ENCODE assay signal across 10 mouse cellular contexts in the genomic region with DNA sequence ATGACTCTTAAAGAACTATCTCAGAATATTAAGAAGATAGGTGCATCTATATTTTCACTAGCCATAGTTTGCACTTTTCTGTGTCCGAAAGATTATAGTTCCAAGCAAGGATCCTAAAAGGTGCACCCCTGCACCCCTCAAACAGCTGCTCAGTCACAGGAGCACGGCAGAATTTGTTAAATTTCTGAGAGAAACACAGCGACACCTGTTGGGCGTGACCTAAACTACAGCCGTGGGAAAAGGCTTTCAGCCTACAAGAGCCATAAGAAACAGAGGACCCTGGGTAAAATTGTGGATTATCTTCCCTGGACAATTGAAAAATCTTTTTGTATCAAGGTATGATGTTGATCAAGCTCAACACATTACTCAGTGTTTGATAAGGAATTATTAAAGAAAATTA.
A peak's percentile ranks its signal among the peaks of the same experiment; 100 is the strongest.
DNase-seq lines count a peak whose midpoint lies in the region; ATAC-seq and TF ChIP-seq lines count a peak whose summit lies in the region.
"Had no signal": no experiment of that assay in that cellular context is flagged by ENCODE, and none has a peak within 500 bp of the region (broad histone marks: within the 10 kb centered on the region; RNA-seq: fewer than 3 reads in every experiment).

No protein-coding gene starts in this region.

- H3K4me2 ChIP-seq in forebrain, postnatal 0 days (ENCODE audit: low read depth) = no peak overlapping the region
- no peak overlapping the region for H3K4me2 ChIP-seq in forebrain, embryonic 13.5 days
- no peak overlapping the region for H3K4me2 ChIP-seq in midbrain, embryonic 11.5 days
- no peak overlapping the region for H3K4me2 ChIP-seq in midbrain, embryonic 16.5 days (ENCODE audit: low read length)
- H3K4me2 ChIP-seq: hindbrain, embryonic 15.5 days had no signal

- H3K4me3 ChIP-seq in forebrain, postnatal 0 days (ENCODE audit: low read depth, low read length) = no peak overlapping the region
- no peak overlapping the region for H3K4me3 ChIP-seq in forebrain, embryonic 13.5 days
- no peak overlapping the region for H3K4me3 ChIP-seq in midbrain, embryonic 11.5 days (ENCODE audit: low read depth, low read length)
- no peak overlapping the region for H3K4me3 ChIP-seq in midbrain, embryonic 16.5 days (ENCODE audit: low read depth, low read length)
- H3K4me3 ChIP-seq: hindbrain, embryonic 15.5 days; myocyte had no signal

- H3K36me3 ChIP-seq in forebrain, postnatal 0 days (ENCODE audit: insufficient read depth) = no peaks in the 10 kb centered on the region
- H3K36me3 ChIP-seq in forebrain, embryonic 13.5 days (ENCODE audit: poor library complexity, severe bottlenecking) = no peaks in the 10 kb centered on the region
- no peaks in the 10 kb centered on the region for H3K36me3 ChIP-seq in midbrain, embryonic 11.5 days (ENCODE audit: control insufficient read depth, insufficient read depth, low read length)
- H3K36me3 ChIP-seq in midbrain, embryonic 16.5 days (ENCODE audit: control insufficient read depth, insufficient read depth, low read length) = no peaks in the 10 kb centered on the region
- H3K36me3 ChIP-seq: hindbrain, embryonic 15.5 days had no signal

- peak; percentile 69 for TF ChIP-seq CTCF in forebrain, postnatal 0 days (IDR thresholded peaks at IDR 0.05; ENCODE audit: low read depth)

- DNase-seq in forebrain, postnatal 0 days = peak; percentile 68
- DNase-seq in midbrain, embryonic 11.5 days (ENCODE audit: low spot score, missing footprints) = peak; percentile 97
- DNase-seq in adrenal gland, postnatal 36 days = peak; percentile 28 to 40
- peak; percentile 52 for DNase-seq in hindlimb bud, embryonic 11.5 days (ENCODE audit: extremely low spot score, low read depth, low spot score)

- no peak for ATAC-seq in forebrain, postnatal 0 days
- ATAC-seq in forebrain, embryonic 13.5 days = no peak
- no peak for ATAC-seq in midbrain, embryonic 11.5 days (ENCODE audit: low FRiP score)
- ATAC-seq in midbrain, embryonic 16.5 days = no peak
- peak; percentile 80 for ATAC-seq in megakaryocyte progenitor cell, adult 5-6 weeks (replicated peaks; ENCODE audit: poor library complexity)
- ATAC-seq in activated CD4-positive, CD25-positive, alpha-beta regulatory T cell, adult 4 months = no peak

- H3K9me3 ChIP-seq in forebrain, postnatal 0 days (ENCODE audit: low read length) = no peaks in the 10 kb centered on the region
- H3K9me3 ChIP-seq in forebrain, embryonic 13.5 days (replicated peaks) = no peaks in the 10 kb centered on the region
- H3K9me3 ChIP-seq in midbrain, embryonic 11.5 days (ENCODE audit: control insufficient read depth, low read length) = no peaks in the 10 kb centered on the region
- H3K9me3 ChIP-seq in midbrain, embryonic 16.5 days (replicated peaks; ENCODE audit: control insufficient read depth, low read length, poor library complexity, severe bottlenecking) = no peaks in the 10 kb centered on the region
- H3K9me3 ChIP-seq: hindbrain, embryonic 15.5 days had no signal

- no peaks in the 10 kb centered on the region for H3K27me3 ChIP-seq in forebrain, postnatal 0 days (ENCODE audit: insufficient read depth, low read length)
- H3K27me3 ChIP-seq in forebrain, embryonic 13.5 days = no peaks in the 10 kb centered on the region
- no peaks in the 10 kb centered on the region for H3K27me3 ChIP-seq in midbrain, embryonic 11.5 days (ENCODE audit: control insufficient read depth, insufficient read depth, low read length)
- H3K27me3 ChIP-seq in midbrain, embryonic 16.5 days (ENCODE audit: control insufficient read depth, insufficient read depth, low read depth, low read length) = no peaks in the 10 kb centered on the region
- H3K27me3 ChIP-seq: hindbrain, embryonic 15.5 days had no signal

- 15% methylated on average over 5 of the region's 5 CpGs for WGBS in forebrain, postnatal 0 days
- 13% methylated on average over 5 of the region's 5 CpGs for WGBS in forebrain, embryonic 13.5 days
- WGBS in midbrain, embryonic 11.5 days = 20% methylated on average over 5 of the region's 5 CpGs
- WGBS in midbrain, embryonic 16.5 days = 17% methylated on average over 5 of the region's 5 CpGs

- no peaks in the 10 kb centered on the region for H3K4me1 ChIP-seq in forebrain, postnatal 0 days (ENCODE audit: insufficient read depth)
- no peaks in the 10 kb centered on the region for H3K4me1 ChIP-seq in forebrain, embryonic 13.5 days
- no peaks in the 10 kb centered on the region for H3K4me1 ChIP-seq in midbrain, embryonic 11.5 days (ENCODE audit: control insufficient read depth, insufficient read depth, low read length)
- no peaks in the 10 kb centered on the region for H3K4me1 ChIP-seq in midbrain, embryonic 16.5 days (ENCODE audit: control insufficient read depth, insufficient read depth, low read length)
- H3K4me1 ChIP-seq: hindbrain, embryonic 15.5 days had no signal

- H3K9ac ChIP-seq in forebrain, postnatal 0 days = no peak overlapping the region
- no peak overlapping the region for H3K9ac ChIP-seq in forebrain, embryonic 13.5 days
- H3K9ac ChIP-seq in midbrain, embryonic 11.5 days (ENCODE audit: low read length) = no peak overlapping the region
- H3K9ac ChIP-seq in midbrain, embryonic 16.5 days (ENCODE audit: low read depth, low read length) = no peak overlapping the region
- H3K9ac ChIP-seq: hindbrain, embryonic 15.5 days had no signal

- H3K27ac ChIP-seq in forebrain, postnatal 0 days (ENCODE audit: low read depth, low read length) = no peak overlapping the region
- no peak overlapping the region for H3K27ac ChIP-seq in forebrain, embryonic 13.5 days
- H3K27ac ChIP-seq in midbrain, embryonic 11.5 days (ENCODE audit: low read depth, low read length) = no peak overlapping the region
- no peak overlapping the region for H3K27ac ChIP-seq in midbrain, embryonic 16.5 days (ENCODE audit: low read length)
- H3K27ac ChIP-seq: hindbrain, embryonic 15.5 days had no signal

Comparison
In these comparisons a context has a peak if more than half of its experiments do, and no peak if none do; other contexts are left out.
1. DNase-seq: peak in every context shown above with its lines; median percentile 97 in midbrain, embryonic 11.5 days; 68 in forebrain, postnatal 0 days; 52 in hindlimb bud, embryonic 11.5 days; 34 in adrenal gland, postnatal 36 days.